Mouse (Mus musculus) bone marrow, adult 2 months (tissue): Measurements from ENCODE around the gene Gna13.

Experiments
- CTCF ChIP-seq: fragments of 200-500 bp; IDR thresholded peaks from 2 replicates; pipeline ENCODE4 v1.5.1; 2011; ENCODE audit warnings: low read length, control low read depth; ENCODE audit not compliant: control insufficient read depth, insufficient read depth
- POLR2A ChIP-seq: fragments of 200-500 bp; IDR thresholded peaks from 2 replicates; pipeline ENCODE4 v1.6.1; 2011; ENCODE audit warnings: low read depth, mild to moderate bottlenecking, control low read depth, low read length, borderline replicate concordance; ENCODE audit not compliant: control insufficient read depth

DNA sequence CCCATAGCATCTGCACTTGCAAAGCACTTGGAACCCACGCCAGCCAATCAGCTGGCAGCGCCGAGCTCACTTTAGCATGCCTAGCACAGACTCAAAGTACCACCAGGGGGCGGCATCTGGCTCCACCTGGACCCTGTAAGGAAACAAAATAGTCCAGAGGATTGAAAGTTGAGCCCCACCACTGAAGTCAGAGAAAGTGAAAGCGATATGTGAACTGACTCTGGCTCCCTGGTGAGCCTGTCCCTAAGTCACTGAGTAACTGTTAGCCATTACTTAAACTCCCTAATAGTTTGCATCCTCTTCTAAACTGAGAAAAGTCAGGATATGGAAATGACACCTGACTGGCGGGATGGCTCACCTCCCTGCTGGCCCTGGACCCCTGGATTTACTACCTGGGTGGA, 31.2 kb upstream of the Gna13 start:
- TF ChIP-seq CTCF, result peak; percentile 90
- no peak for TF ChIP-seq POLR2A
